Comparison of ENCODE assay signal across 1 mouse cellular context in the genomic region with DNA sequence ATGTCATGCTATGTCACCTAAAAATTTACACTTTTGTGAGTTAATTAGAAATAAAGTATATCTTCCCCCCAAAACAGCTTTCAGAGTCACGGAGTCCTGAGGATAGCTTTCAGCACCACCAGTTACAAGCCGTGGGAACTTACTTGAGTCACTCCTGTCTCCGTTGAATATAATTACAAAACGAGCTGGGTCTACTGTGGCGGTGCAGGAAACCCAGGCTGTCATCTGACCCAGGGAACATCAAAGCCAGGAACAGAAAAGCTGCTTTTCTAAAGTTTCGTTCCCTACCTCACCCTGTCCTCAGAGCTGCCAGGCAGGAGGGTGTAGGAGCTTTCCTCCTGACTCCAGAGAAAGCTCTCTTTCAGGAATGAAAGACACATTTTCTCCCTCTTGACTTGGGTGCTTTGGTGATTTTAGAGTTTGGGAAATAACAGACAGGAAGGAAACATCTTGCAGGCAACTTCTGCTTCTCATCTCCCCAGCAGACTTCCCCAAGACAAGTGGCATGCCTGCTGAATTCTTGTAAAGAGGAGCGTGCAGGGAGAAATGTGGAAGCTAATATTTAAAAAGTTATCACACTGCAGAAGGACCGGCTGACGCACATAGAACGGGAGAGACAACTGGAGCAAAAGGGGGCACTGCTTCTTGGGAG.
TF ChIP-seq lines count a peak whose summit lies in the region.

No protein-coding gene starts in this region.

TF ChIP-seq in CH12.LX, 34 proteins besides CTCF, POLR2A, EP300 and RAD21 (continued from another document):
- TF ChIP-seq MEF2A (IDR thresholded peaks at IDR 0.05; ENCODE audit: borderline replicate concordance, low read depth, low read length) (no peak), MAX (IDR thresholded peaks at IDR 0.05; ENCODE audit: low read length) (no peak), RCOR1 (conservative IDR thresholded peaks at IDR 0.05; ENCODE audit: low read depth, low read length) (no peak), KAT2A (IDR thresholded peaks at IDR 0.05; ENCODE audit: insufficient replicate concordance, low read length) (no peak), PAX5 (IDR thresholded peaks at IDR 0.05; ENCODE audit: low read length) (no peak)
